Mouse (Mus musculus) neural tube, embryonic 11.5 days (tissue): ENCODE measurements at regions not wholly inside any gene's neighbourhood (a gene's known extent, or its start where the extent isn't known, plus 50 kb on each side); places are given as distances from the start of the nearest gene placed in this dataset.

Source experiments
- ATAC-seq: fragments of 200-750 bp; cut with Nextera tagmentation; 2 replicates; pipeline ENCODE4 v1.8.0; 2017; ENCODE audit warnings: moderate number of reproducible peaks, mild to moderate bottlenecking, moderate TSS enrichment, moderate library complexity; ENCODE audit not compliant: insufficient read depth, low FRiP score, low TSS enrichment
- DNase-seq: peaks from one replicate; pipeline ENCODE4 v3.0.0-alpha.2; 2015; ENCODE audit warnings: low spot score
- H3K27ac ChIP-seq: fragments of 300-500 bp; sonication (generic); 2 replicates; pipeline ENCODE4 v1.5.1; 2014; ENCODE audit warnings: low read depth, mild to moderate bottlenecking, low read length
- H3K27me3 ChIP-seq: fragments of 300-500 bp; sonication (generic); 2 replicates; pipeline ENCODE4 v1.6.1; 2014; ENCODE audit warnings: mild to moderate bottlenecking, low read length, mixed read lengths; ENCODE audit not compliant: control insufficient read depth, insufficient read depth
- H3K36me3 ChIP-seq: fragments of 300-500 bp; sonication (generic); 2 replicates; pipeline ENCODE4 v1.6.1; 2014; ENCODE audit warnings: mild to moderate bottlenecking, low read length, moderate library complexity, mixed read lengths; ENCODE audit not compliant: control insufficient read depth, insufficient read depth
- H3K4me1 ChIP-seq: fragments of 300-500 bp; sonication (generic); 2 replicates; pipeline ENCODE4 v1.6.1; 2014; ENCODE audit warnings: low read length, mixed read lengths; ENCODE audit not compliant: control insufficient read depth, insufficient read depth
- H3K4me2 ChIP-seq: fragments of 300-500 bp; sonication (generic); 2 replicates; pipeline ENCODE4 v1.6.1; 2014; ENCODE audit warnings: low read depth, mild to moderate bottlenecking, moderate library complexity
- H3K4me3 ChIP-seq: fragments of 300-500 bp; sonication (generic); 2 replicates; pipeline ENCODE4 v1.5.1; 2014; ENCODE audit warnings: low read depth, low read length
- H3K9ac ChIP-seq: fragments of 300-500 bp; sonication (generic); 2 replicates; pipeline ENCODE4 v1.6.1; 2014; ENCODE audit warnings: mild to moderate bottlenecking, low read length
- H3K9me3 ChIP-seq: fragments of 300-500 bp; sonication (generic); 2 replicates; pipeline ENCODE4 v1.6.1; 2016; ENCODE audit warnings: low read length; ENCODE audit not compliant: control insufficient read depth
- WGBS: fragments of 180-500 bp; shearing (Covaris S2); extraction: QIAGEN DNeasy Blood & Tissue Kit; methylation state at CpG from one replicate; pipeline ENCODE4 v1.1.7; 2014; 5-methylcytosine and 5-hydroxymethylcytosine counted together

- H3K9ac ChIP-seq: no peak overlapping the region
- no peaks in the 10 kb centered on the region for H3K27me3 ChIP-seq
- H3K4me2 ChIP-seq: no peak overlapping the region
- H3K27ac ChIP-seq: no peak overlapping the region
- no peaks in the 10 kb centered on the region for H3K36me3 ChIP-seq
- no peaks in the 10 kb centered on the region for H3K9me3 ChIP-seq
- WGBS: 89% methylated on average over 3 of the region's 3 CpGs
- no peaks in the 10 kb centered on the region for H3K4me1 ChIP-seq
- ATAC-seq (no peak), DNase-seq (no peak)
- H3K4me3 ChIP-seq: no peak overlapping the region
Measured at GRCm38 (mm10) chr12:58901931-58902330, 109.9 kb downstream of the Sec23a start.

- 79% methylated on average over 2 of the region's 2 CpGs for WGBS
- Histone ChIP-seq H3K36me3 (no peaks in the 10 kb centered on the region), H3K4me2 (no peak overlapping the region), H3K27ac (no peak overlapping the region), H3K9me3 (no peaks in the 10 kb centered on the region), H3K4me3 (no peak overlapping the region), H3K9ac (no peak overlapping the region), H3K4me1 (no peaks in the 10 kb centered on the region), H3K27me3 (no peaks in the 10 kb centered on the region)
- no peak for DNase-seq
- ATAC-seq: no peak
Measured at GRCm38 (mm10) chr12:58875808-58876207, 136.0 kb downstream of the Sec23a start.

- H3K9me3 ChIP-seq: no peaks in the 10 kb centered on the region
- H3K27ac ChIP-seq: no peak overlapping the region
- no peaks in the 10 kb centered on the region for H3K4me1 ChIP-seq
- H3K36me3 ChIP-seq: no peaks in the 10 kb centered on the region
- H3K27me3 ChIP-seq: no peaks in the 10 kb centered on the region
- ATAC-seq (no peak), DNase-seq (no peak)
- H3K4me3 ChIP-seq: no peak overlapping the region
- H3K9ac ChIP-seq: no peak overlapping the region
- H3K4me2 ChIP-seq: no peak overlapping the region
Measured at GRCm38 (mm10) chr12:58872465-58872864, 139.4 kb downstream of the Sec23a start.

GRCm38 (mm10) chr12:58856498-58856897 lies 155.3 kb downstream of the Sec23a start:
- ATAC-seq (no peak), DNase-seq (no peak)
- no peak overlapping the region for H3K27ac ChIP-seq
- 79% methylated on average over 2 of the region's 2 CpGs for WGBS
- H3K4me2 ChIP-seq: no peak overlapping the region
- no peaks in the 10 kb centered on the region for H3K9me3 ChIP-seq
- no peak overlapping the region for H3K9ac ChIP-seq
- no peaks in the 10 kb centered on the region for H3K36me3 ChIP-seq
- no peak overlapping the region for H3K4me3 ChIP-seq
- no peaks in the 10 kb centered on the region for H3K4me1 ChIP-seq
- H3K27me3 ChIP-seq: no peaks in the 10 kb centered on the region

GRCm38 (mm10) chr12:58851677-58852385 lies 160.0 kb downstream of the Sec23a start:
- Histone ChIP-seq H3K4me1 (no peaks in the 10 kb centered on the region), H3K9me3 (no peaks in the 10 kb centered on the region), H3K36me3 (no peaks in the 10 kb centered on the region), H3K4me3 (no peak overlapping the region), H3K27ac (no peak overlapping the region), H3K27me3 (no peaks in the 10 kb centered on the region), H3K9ac (no peak overlapping the region), H3K4me2 (no peak overlapping the region)
- WGBS: 80% methylated on average over 6 of the region's 6 CpGs
- DNase-seq (no peak), ATAC-seq (no peak)

GRCm38 (mm10) chr12:58829656-58830055 lies 182.2 kb downstream of the Sec23a start:
- Histone ChIP-seq H3K27ac (no peak overlapping the region), H3K4me1 (no peaks in the 10 kb centered on the region), H3K36me3 (no peaks in the 10 kb centered on the region), H3K4me3 (no peak overlapping the region), H3K4me2 (no peak overlapping the region), H3K9ac (no peak overlapping the region), H3K27me3 (no peaks in the 10 kb centered on the region), H3K9me3 (no peaks in the 10 kb centered on the region)
- no peak for DNase-seq
- no peak for ATAC-seq
- 82% methylated on average over 1 of the region's 1 CpGs for WGBS

- no peak overlapping the region for H3K4me3 ChIP-seq
- DNase-seq (no peak), ATAC-seq (no peak)
- no peak overlapping the region for H3K27ac ChIP-seq
- no peaks in the 10 kb centered on the region for H3K4me1 ChIP-seq
- no peaks in the 10 kb centered on the region for H3K9me3 ChIP-seq
- no peak overlapping the region for H3K9ac ChIP-seq
- H3K27me3 ChIP-seq: no peaks in the 10 kb centered on the region
- H3K4me2 ChIP-seq: no peak overlapping the region
- H3K36me3 ChIP-seq: no peaks in the 10 kb centered on the region
Measured at GRCm38 (mm10) chr12:58827864-58828263, 184.0 kb downstream of the Sec23a start.

- WGBS: 94% methylated on average over 7 of the region's 7 CpGs
- H3K36me3 ChIP-seq: no peaks in the 10 kb centered on the region
Measured at GRCm38 (mm10) chr12:58825139-58825921, 186.5 kb downstream of the Sec23a start.

GRCm38 (mm10) chr12:58822971-58823370 lies 188.8 kb downstream of the Sec23a start:
- no peak overlapping the region for H3K4me3 ChIP-seq
- no peak overlapping the region for H3K9ac ChIP-seq
- no peaks in the 10 kb centered on the region for H3K27me3 ChIP-seq
- no peaks in the 10 kb centered on the region for H3K36me3 ChIP-seq
- DNase-seq (no peak), ATAC-seq (no peak)
- no peak overlapping the region for H3K27ac ChIP-seq
- WGBS: 89% methylated on average over 3 of the region's 3 CpGs
- H3K4me1 ChIP-seq: no peaks in the 10 kb centered on the region
- H3K4me2 ChIP-seq: no peak overlapping the region
- H3K9me3 ChIP-seq: no peaks in the 10 kb centered on the region

More at GRCm38 (mm10) chr12:58825139-58825921, 186.5 kb downstream of the Sec23a start:
- no peak overlapping the region for H3K4me3 ChIP-seq
- no peaks in the 10 kb centered on the region for H3K9me3 ChIP-seq
- DNase-seq (no peak), ATAC-seq (no peak)
- no peak overlapping the region for H3K9ac ChIP-seq
- no peaks in the 10 kb centered on the region for H3K4me1 ChIP-seq
- H3K27ac ChIP-seq: no peak overlapping the region
- no peak overlapping the region for H3K4me2 ChIP-seq
- H3K27me3 ChIP-seq: no peaks in the 10 kb centered on the region
